Mouse (Mus musculus) testis, postnatal 10 days (tissue): ENCODE measurements around the gene Setx.

ENCODE experiments used
- DNase-seq: peaks from one replicate; pipeline ENCODE4 v3.0.0; 2021; ENCODE audit warnings: low spot score

Setx gene

DNA sequence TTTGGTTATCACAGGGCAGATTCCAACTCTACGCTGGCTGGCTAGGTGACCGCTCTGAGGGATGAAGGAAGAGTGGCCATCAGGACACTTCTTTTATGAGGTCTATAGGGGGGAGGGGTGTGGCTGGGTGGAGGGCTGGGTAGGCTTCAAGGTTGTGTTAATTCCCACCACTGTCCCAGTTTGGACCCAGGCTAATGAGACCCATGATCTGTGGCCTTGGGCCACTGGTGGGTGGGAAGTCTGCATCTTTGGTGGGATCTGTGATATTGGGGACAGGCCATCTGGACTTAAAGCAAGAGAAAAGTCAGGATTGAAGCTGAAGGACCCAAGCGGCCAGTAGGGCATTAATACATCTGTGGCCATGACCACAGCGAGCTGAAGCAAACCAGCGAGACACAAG, 94.8 kb downstream of the Setx start:
- no peak for DNase-seq

DNA sequence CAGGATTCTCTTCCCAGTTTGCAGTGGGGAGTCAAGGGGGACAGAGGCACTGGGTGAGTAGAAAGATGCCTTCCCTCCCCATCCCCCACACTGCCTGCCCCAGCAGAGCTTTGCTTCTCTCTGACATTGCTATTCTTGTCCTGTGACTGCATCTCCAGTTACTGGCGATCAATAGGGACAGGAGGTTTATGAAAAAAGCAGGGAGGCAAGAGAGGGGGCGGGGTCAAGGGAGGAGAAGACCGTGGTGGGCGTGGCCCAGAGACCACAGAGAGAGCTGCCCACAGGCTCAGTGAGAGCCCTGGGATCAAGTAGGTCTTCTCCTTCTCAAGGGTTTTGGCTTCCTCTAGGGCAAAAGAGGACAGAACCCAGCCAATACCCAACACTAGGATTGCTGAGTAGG, 98.3 kb downstream of the Setx start:
- DNase-seq, result peak; percentile 74

DNA sequence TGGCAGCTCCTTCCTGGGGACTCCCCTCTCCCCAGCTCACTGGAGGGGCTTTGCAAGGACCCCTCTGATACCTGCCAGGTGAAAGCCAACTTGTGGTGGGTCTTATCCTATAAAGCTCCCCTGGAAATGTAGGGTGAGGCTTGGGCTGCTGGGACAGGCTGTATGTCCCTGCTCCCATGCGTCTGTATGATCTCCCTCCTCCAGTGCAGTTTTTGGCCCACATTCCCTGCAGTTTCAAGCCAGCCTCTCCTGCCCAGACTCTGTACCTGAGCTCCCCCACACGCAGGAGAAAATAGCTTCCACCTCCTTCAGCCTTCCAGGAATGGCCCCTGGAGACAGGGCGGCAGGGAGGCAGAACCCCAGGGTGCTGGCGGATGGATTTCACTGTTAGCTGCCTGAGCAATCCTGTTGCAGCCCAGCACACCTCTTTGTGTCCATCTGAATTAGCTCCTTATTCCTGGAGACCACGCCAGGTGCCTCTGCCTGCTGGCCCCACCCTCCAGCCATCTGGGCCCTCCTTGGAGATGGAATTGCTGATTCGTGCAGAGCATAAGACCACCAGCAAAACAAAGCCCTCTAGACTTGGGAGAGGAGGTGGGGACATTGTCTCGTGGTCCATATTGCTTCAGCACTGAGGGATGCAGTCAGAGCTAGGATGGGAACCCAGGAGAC, 99.7 kb downstream of the Setx start:
- DNase-seq, result no peak

DNA sequence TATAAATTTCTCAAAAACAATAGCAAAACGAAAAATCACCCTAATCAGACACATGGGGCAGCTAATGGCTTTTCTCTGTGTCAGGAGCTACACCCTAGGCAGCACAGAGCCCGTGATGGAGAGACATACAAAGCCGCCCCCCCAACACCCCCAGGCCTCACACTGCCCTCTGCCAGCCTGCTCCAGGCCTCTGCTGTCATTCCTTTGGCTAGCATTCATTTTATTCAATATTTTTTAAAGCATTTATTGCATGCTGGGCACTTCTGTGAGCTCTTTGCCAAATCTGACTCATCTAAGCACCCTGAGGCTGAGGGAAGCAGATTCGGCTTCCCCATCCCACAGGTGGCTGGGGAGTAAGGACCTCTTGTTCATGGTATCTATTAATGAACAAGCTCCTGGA, 102.7 kb downstream of the Setx start:
- no peak for DNase-seq

DNA sequence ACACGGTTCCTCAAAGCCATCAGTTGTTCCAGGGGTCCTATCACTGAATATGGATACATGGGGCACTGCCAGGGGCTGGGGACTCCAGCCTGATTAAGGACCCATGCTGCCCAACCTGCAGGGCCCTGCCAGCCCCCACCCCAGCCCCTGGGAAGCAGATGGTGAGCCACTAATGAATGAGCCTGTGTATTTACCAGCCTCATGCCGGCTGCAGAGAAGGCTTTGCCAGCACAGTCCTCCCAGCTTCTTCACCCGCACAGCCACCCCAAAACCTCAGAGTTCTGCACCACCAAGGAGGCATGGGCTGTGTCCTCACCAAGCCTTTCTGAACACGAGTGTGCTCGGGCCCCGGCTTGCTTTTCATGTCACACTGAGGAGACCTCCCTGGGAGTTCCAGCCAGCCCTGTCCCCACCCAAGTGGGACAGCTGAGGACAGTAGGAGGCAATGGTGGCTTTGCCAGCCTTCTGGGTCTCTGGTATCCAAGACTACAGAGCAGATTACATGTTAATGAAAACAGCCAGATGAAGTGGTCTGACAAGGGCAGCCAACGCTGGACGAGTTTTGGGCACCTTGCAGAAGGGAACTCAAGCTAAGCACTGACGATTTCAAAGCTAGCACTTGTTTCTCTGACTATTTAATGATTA, 106.3 kb downstream of the Setx start:
- no peak for DNase-seq
